Mouse (Mus musculus): Measurements from ENCODE around the gene Tbx10. TPM values are rescaled to one million over a fixed set of nuclear protein-coding genes. Genes with fewer than 3 reads are reported as not detected.

Gene Tbx10
- total and polyA plus RNA-seq, 3 experiments: not detected

GRCm38 (mm10) chr19:3945872-3946564, 46.5 kb upstream of the Tbx10 start:
- no peak for TF ChIP-seq MAZ (IDR thresholded peaks at IDR 0.05; ENCODE audit: low read depth, low read length)
- no peak for TF ChIP-seq UBTF (IDR thresholded peaks at IDR 0.05; ENCODE audit: borderline replicate concordance, insufficient read depth, low read depth, low read length)
- no peak for TF ChIP-seq CHD2 (IDR thresholded peaks at IDR 0.05; ENCODE audit: low read length)
- no peak for TF ChIP-seq KAT2A (conservative IDR thresholded peaks at IDR 0.05; ENCODE audit: low read depth, low read length)
- TF ChIP-seq BHLHE40 (IDR thresholded peaks at IDR 0.05; ENCODE audit: borderline replicate concordance, low read depth, low read length): no peak
- no peak for TF ChIP-seq MEF2A (IDR thresholded peaks at IDR 0.05; ENCODE audit: extremely low read depth, insufficient replicate concordance, low read depth, low read length, poor library complexity, severe bottlenecking)
- no peak for TF ChIP-seq ZNF384 (IDR thresholded peaks at IDR 0.05; ENCODE audit: low read depth, low read length)
- TF ChIP-seq MAFK (IDR thresholded peaks at IDR 0.05; ENCODE audit: borderline replicate concordance, low read depth, low read length): no peak
- no peak for TF ChIP-seq E2F4 (IDR thresholded peaks at IDR 0.05; ENCODE audit: borderline replicate concordance, low read depth, low read length)
- no peak for TF ChIP-seq USF1 (IDR thresholded peaks at IDR 0.05; ENCODE audit: low read depth, low read length)
- TF ChIP-seq SIN3A (IDR thresholded peaks at IDR 0.05; ENCODE audit: low read length): no peak
- no peak for TF ChIP-seq ETS1 (IDR thresholded peaks at IDR 0.05; ENCODE audit: low read depth, low read length)
- no peak for TF ChIP-seq POLR2AphosphoS2 (IDR thresholded peaks at IDR 0.05; ENCODE audit: low read length)
- DNase-seq (ENCODE audit: low read depth, low spot score): peak; percentile 52
- no peak overlapping the region for H3K27ac ChIP-seq (ENCODE audit: control insufficient read depth, low read depth, low read length)
- no peak overlapping the region for H3K9ac ChIP-seq (ENCODE audit: control insufficient read depth, low read depth, low read length, poor library complexity, severe bottlenecking)
- H3K36me3 ChIP-seq (ENCODE audit: control insufficient read depth in 1 of 2, insufficient read depth in 2 of 2, low read length in 2 of 2): peaks cover 0 to 4% of the 10 kb centered on the region in 2 experiments; a peak in 2 of 4 replicates
- H3K9me3 ChIP-seq (replicated peaks; ENCODE audit: insufficient read depth, low read length): no peaks in the 10 kb centered on the region
- peaks cover 0 to 2% of the 10 kb centered on the region in 2 experiments; a peak in 1 of 4 replicates for H3K4me1 ChIP-seq (ENCODE audit: control insufficient read depth in 1 of 2, insufficient read depth in 2 of 2, low read length in 2 of 2)
- no peak overlapping the region for H3K4me3 ChIP-seq (ENCODE audit: control insufficient read depth in 1 of 2, insufficient read depth in 1 of 2, low read depth in 2 of 2, low read length in 2 of 2)
- no peaks in the 10 kb centered on the region for H3K79me2 ChIP-seq (ENCODE audit: control insufficient read depth, insufficient read depth, low read length, poor library complexity)
- H3K27me3 ChIP-seq (ENCODE audit: control insufficient read depth in 1 of 2, insufficient read depth in 2 of 2, low read length in 2 of 2): no peaks in the 10 kb centered on the region

DNA sequence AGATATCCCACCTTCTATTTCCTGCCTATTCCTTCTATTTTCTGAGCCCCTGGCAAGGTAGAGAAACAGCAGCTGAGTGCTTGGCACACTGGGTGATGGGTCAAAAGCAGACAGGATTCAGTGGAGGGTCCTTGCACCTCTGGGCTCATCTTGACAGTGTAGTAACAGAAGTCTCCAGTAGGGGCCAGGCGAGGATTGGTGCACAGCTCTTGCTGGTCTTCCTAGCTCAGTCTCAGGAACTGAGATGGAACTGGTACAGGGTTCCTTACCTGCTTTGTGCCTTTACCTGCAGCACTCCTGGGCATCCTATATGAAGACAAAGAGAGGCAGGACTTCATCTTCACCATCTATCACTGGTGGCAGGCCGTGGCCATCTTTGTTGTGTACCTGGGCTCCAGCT, 45.8 kb upstream of the Tbx10 start:
- no peaks in the 10 kb centered on the region for H3K9me3 ChIP-seq (replicated peaks; ENCODE audit: insufficient read depth, low read length)
- DNase-seq (ENCODE audit: low read depth, low spot score): peak; percentile 71
- H3K27me3 ChIP-seq (ENCODE audit: control insufficient read depth in 1 of 2, insufficient read depth in 2 of 2, low read length in 2 of 2): no peaks in the 10 kb centered on the region
- H3K36me3 ChIP-seq (ENCODE audit: control insufficient read depth in 1 of 2, insufficient read depth in 2 of 2, low read length in 2 of 2): peaks cover 0 to 5% of the 10 kb centered on the region in 2 experiments; a peak in 2 of 4 replicates
- no peak for TF ChIP-seq MXI1 (IDR thresholded peaks at IDR 0.05; ENCODE audit: low read depth, low read length)
- no peak for TF ChIP-seq ZKSCAN1 (IDR thresholded peaks at IDR 0.05; ENCODE audit: low read depth, low read length)
- TF ChIP-seq POLR2AphosphoS5 (IDR thresholded peaks at IDR 0.05; ENCODE audit: borderline replicate concordance, low read depth, low read length): no peak
- peak; percentile 76 to 94 (median 83) for TF ChIP-seq CTCF (IDR thresholded peaks at IDR 0.05 in 2 of 3, conservative IDR thresholded peaks at IDR 0.05 in 1 of 3; ENCODE audit: control insufficient read depth in 1 of 3, insufficient read depth in 1 of 3, low read depth in 2 of 3, low read length in 3 of 3, poor library complexity in 1 of 3, severe bottlenecking in 1 of 3)
- peak; percentile 69 for TF ChIP-seq SMC3 (IDR thresholded peaks at IDR 0.05; ENCODE audit: low read depth, low read length)
- TF ChIP-seq TBP (IDR thresholded peaks at IDR 0.05; ENCODE audit: low read depth, low read length): no peak
- no peak for TF ChIP-seq NRF1 (IDR thresholded peaks at IDR 0.05; ENCODE audit: insufficient read depth, low read depth, low read length, poor library complexity, severe bottlenecking)
- no peak for TF ChIP-seq CHD1 (IDR thresholded peaks at IDR 0.05; ENCODE audit: low read depth, low read length)
- peak; percentile 86 for TF ChIP-seq RAD21 (IDR thresholded peaks at IDR 0.05; ENCODE audit: low read depth, low read length)
- peak; percentile 68 for TF ChIP-seq ZC3H11A (IDR thresholded peaks at IDR 0.05; ENCODE audit: low read depth, low read length)
- no peaks in the 10 kb centered on the region for H3K79me2 ChIP-seq (ENCODE audit: control insufficient read depth, insufficient read depth, low read length, poor library complexity)
- H3K4me3 ChIP-seq (ENCODE audit: control insufficient read depth in 1 of 2, insufficient read depth in 1 of 2, low read depth in 2 of 2, low read length in 2 of 2): no peak overlapping the region
- H3K4me1 ChIP-seq (ENCODE audit: control insufficient read depth in 1 of 2, insufficient read depth in 2 of 2, low read length in 2 of 2): peaks cover 4 to 6% of the 10 kb centered on the region in 2 experiments; a peak in 3 of 4 replicates
- H3K9ac ChIP-seq (ENCODE audit: control insufficient read depth, low read depth, low read length, poor library complexity, severe bottlenecking): no peak overlapping the region
- H3K27ac ChIP-seq (ENCODE audit: control insufficient read depth, low read depth, low read length): no peak overlapping the region

Measured in MEL (cell line).